Mouse (Mus musculus) kidney, adult 2 months (tissue): ENCODE results near the gene Chst11. TPM values are rescaled to one million over a fixed set of nuclear protein-coding genes. Genes with fewer than 3 reads are reported as not detected.

ENCODE experiments used
- DNase-seq: peaks from one replicate; pipeline ENCODE4 v3.0.0; 2021
- H3K27ac ChIP-seq: fragments of 200-500 bp; 2 replicates; pipeline ENCODE4 v1.5.1; 2012; ENCODE audit warnings: low read depth, low read length, control low read depth, inconsistent platforms; ENCODE audit not compliant: insufficient read depth
- H3K27me3 ChIP-seq: fragments of 200-500 bp; replicated peaks from 2 replicates; pipeline ENCODE4 v1.6.1; 2012; ENCODE audit warnings: mild to moderate bottlenecking, moderate library complexity, low read length, inconsistent platforms; ENCODE audit not compliant: control insufficient read depth, insufficient read depth
- H3K36me3 ChIP-seq: fragments of 200-500 bp; 2 replicates; pipeline ENCODE4 v1.6.1; 2012; ENCODE audit warnings: mild to moderate bottlenecking, moderate library complexity, low read length, inconsistent platforms; ENCODE audit not compliant: control insufficient read depth, insufficient read depth
- H3K4me1 ChIP-seq: fragments of 200-500 bp; 2 replicates; pipeline ENCODE4 v1.6.1; 2011; ENCODE audit warnings: low read length; ENCODE audit not compliant: control insufficient read depth, insufficient read depth
- H3K4me3 ChIP-seq: fragments of 200-500 bp; 2 replicates; pipeline ENCODE4 v1.5.1; 2011; ENCODE audit warnings: mild to moderate bottlenecking, low read depth, low read length, control low read depth; ENCODE audit not compliant: insufficient read depth
- CTCF ChIP-seq: fragments of 200-500 bp; conservative IDR thresholded peaks from 2 replicates; pipeline ENCODE4 v1.5.1; 2011; ENCODE audit warnings: low read depth, mild to moderate bottlenecking, control low read depth, low read length, moderate library complexity, mixed read lengths; ENCODE audit not compliant: insufficient read depth, insufficient read length
- POLR2A ChIP-seq: fragments of 200-500 bp; IDR thresholded peaks from one replicate; pipeline ENCODE4 v1.6.1; 2011; ENCODE audit warnings: low read depth, low read length, control low read depth
- WGBS: fragments of 180-500 bp; shearing (Covaris S2); methylation state at CpG from one replicate; pipeline ENCODE4 v1.1.7; 2018; 5-methylcytosine and 5-hydroxymethylcytosine counted together
- polyA plus RNA-seq: library from polyadenylated mRNA; depleted of rRNA; stranded (reverse); fragments of >200 nt; gene quantifications from 2 replicates; pipeline ENCODE4 v1.2.3, GENCODE M21; 2012

The Chst11 gene
- polyA plus RNA-seq, 1 experiment, result 8.0 TPM

DNA sequence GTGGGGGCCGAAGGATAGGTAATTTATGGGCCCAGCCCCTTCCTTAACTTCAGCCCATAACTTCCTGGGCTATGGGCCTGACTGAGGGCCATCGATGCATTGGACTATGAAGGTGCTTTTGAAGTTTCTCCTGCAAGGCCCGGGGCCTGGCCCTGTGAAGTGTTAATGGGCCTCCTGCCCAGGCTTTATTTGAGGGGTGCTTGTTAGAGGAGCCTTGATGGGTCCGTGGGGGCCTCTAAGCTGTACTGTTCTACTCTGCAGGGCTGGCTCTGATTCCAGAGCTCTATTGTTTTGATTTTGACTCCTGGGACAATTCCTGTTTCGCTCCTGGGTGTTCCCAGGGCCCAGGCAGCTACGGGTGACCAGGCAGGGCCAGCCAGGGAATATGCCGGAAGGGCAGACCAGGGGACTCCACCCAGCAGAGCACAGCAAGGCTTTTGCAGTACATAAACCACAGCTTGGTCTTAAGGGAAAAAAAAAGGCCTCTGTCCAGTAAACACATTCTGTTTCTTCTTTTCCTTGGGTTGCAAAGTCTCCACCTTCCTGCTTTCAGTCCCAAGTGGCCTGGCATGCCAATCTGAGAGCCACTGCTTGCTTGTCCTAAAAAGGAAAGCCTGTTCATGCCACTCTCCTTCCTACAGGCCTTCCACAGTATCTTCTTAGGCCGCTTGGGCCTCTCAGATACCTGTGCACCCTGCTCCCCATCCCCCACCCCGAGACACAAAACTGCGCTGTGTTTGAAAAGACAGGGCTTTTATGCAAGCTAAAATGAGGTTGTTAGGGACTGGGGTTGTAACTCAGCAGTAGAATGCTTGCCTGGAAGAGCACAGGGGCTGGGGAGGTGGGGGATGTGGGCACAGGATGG is 57.5 kb downstream of the Chst11 start:
- H3K4me1 ChIP-seq, result peaks cover 20% of the 10 kb centered on the region; the same call in 1 of the 2 replicates
- TF ChIP-seq CTCF, result no peak
- no peak for TF ChIP-seq POLR2A
- H3K27ac ChIP-seq, result peak overlapping the region; percentile 90
- no peaks in the 10 kb centered on the region for H3K27me3 ChIP-seq
- no peaks in the 10 kb centered on the region for H3K36me3 ChIP-seq
- H3K4me3 ChIP-seq, result no peak overlapping the region
- 28% methylated on average over 10 of the region's 10 CpGs for WGBS
- peak; percentile 91 for DNase-seq

DNA sequence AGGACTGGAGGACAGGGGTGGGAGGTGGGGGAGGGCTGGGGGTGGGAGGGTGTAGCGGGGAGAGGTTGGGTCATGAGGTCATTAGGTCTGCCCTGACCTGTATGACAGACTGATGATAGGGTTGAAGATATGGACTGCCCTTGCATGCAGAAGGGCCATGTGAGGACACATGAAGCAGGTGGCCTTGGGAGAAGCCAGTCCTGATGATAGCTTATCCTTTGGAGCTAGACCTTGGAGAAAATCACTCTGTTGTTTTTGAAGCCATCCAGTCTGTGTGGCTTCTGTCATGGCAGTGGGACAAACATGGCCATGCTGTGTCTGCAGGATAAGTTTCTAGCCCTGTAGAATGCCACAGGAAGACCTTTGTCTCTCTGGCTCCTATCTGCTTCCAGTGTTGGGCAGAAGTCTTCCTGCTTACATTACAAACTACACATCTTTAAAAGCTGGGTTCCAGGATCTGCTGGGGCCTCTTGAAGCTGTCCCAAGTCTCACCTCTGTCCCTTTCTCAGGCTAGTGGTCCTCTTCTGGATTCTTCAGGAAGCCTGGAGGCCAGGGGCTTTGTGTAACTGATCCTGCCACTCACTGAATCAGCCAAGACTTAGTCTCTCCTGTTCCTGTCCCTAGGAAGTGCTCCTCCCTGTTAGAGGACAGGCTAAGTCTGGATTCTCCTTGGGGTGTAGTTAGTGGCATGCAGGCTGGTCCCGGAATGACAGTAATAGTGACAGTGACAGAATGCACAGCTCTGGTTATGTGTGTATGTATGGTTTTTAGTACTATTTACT is 58.4 kb downstream of the Chst11 start:
- 63% methylated on average over 2 of the region's 2 CpGs for WGBS
- Histone ChIP-seq H3K36me3 (no peaks in the 10 kb centered on the region), H3K27ac (peak overlapping the region; percentile 66), H3K27me3 (no peaks in the 10 kb centered on the region), H3K4me1 (peaks cover 20% of the 10 kb centered on the region; the same call in 1 of the 2 replicates), H3K4me3 (no peak overlapping the region)
- no peak for DNase-seq
- TF ChIP-seq CTCF (no peak), POLR2A (no peak)

DNA sequence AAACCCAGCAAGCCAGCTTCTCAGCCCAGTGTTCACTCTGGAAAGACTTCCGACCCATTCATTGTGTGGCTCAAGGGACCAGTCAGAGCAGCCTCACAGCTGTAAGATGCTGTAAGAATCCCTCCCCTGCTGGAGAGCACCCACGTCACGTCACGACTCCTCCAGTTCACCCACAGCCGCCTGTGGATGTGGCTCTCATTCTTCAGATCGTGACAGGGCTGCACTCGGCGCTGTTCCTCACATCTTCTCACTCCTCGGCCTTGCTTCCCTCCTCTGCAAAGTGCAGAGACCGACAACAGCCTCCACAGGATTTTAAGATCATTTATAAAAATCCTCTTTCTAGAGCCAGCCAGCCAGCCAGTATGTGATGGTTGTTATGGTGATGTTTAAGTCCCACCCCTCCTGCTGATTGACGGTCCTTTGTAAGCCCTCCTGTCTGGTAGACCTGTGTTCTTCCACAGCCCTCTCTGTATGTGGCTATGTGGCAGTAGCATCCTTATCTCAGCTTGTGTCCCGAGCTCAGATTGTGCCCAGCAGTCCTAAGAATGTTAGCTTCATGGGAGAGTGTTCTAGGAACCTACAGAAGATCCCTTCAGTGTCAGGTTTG is 64.0 kb downstream of the Chst11 start:
- no peak overlapping the region for H3K4me3 ChIP-seq
- 69% methylated on average over 12 of the region's 12 CpGs for WGBS
- TF ChIP-seq POLR2A (no peak), CTCF (no peak)
- peaks cover 29% of the 10 kb centered on the region for H3K4me1 ChIP-seq
- no peak overlapping the region for H3K27ac ChIP-seq
- DNase-seq, result no peak
- no peaks in the 10 kb centered on the region for H3K27me3 ChIP-seq
- no peaks in the 10 kb centered on the region for H3K36me3 ChIP-seq

DNA sequence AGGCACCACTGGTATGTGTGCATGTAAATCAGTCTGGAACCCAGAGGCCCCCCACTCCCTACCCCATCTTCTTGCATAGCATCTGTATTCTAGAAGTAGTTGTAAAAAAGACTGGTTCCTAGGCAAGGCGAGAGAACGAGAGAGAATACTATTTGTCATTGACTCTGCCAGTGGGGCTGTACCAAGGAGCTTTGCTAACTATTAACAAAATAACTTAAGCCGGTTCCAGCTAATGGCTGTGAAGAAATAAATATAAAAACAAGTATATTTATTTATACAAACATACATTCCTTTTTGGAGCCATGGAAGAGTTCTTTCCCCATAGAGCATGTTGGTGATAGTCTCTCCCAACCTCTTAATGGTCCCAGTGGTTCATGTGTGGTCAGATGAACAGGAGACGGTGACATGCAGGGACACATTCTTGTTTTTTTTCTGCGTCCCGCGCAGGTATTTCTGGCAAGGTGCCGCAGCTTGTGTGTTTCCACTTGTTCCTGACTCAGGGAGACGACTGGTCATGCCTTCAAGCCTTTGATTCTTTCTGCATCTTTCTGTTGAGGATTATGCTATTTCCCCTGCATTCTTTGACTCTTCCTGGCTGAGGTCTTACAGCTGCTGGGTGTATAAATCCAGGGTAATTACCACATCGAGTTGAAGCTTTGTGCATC is 68.7 kb downstream of the Chst11 start:
- no peaks in the 10 kb centered on the region for H3K36me3 ChIP-seq
- peaks cover 44% of the 10 kb centered on the region for H3K4me1 ChIP-seq
- H3K27ac ChIP-seq, result peak overlapping the region; percentile 90
- WGBS, result 38% methylated on average over 10 of the region's 10 CpGs
- no peaks in the 10 kb centered on the region for H3K27me3 ChIP-seq
- TF ChIP-seq POLR2A (no peak), CTCF (no peak)
- peak; percentile 81 for DNase-seq
- H3K4me3 ChIP-seq, result no peak overlapping the region

DNA sequence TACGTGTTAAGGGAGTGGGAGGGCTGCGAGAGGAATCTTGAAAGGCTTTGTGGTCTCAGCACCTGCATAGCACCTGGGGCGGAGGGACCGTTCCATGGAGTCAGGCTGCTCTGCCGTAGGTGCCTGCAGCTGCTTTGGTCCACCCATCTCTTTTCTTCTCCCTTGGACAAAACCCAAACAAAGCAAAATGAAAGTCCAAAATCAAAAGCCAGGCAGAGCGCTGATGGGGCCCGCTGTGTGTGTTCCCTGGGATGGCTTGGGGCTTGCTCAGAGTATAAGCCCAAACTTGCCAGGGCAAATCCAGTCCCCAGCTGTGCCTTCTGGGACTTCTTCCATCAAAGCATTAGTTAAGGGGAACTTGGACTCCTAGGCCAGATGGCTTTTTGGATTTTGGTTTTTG is 71.0 kb downstream of the Chst11 start:
- Histone ChIP-seq H3K36me3 (no peaks in the 10 kb centered on the region), H3K4me3 (no peak overlapping the region), H3K27me3 (no peaks in the 10 kb centered on the region), H3K27ac (peak overlapping the region; percentile 90), H3K4me1 (peaks cover 40% of the 10 kb centered on the region)
- 59% methylated on average over 7 of the region's 7 CpGs for WGBS
- DNase-seq, result peak; percentile 69
- TF ChIP-seq CTCF (no peak), POLR2A (no peak)

DNA sequence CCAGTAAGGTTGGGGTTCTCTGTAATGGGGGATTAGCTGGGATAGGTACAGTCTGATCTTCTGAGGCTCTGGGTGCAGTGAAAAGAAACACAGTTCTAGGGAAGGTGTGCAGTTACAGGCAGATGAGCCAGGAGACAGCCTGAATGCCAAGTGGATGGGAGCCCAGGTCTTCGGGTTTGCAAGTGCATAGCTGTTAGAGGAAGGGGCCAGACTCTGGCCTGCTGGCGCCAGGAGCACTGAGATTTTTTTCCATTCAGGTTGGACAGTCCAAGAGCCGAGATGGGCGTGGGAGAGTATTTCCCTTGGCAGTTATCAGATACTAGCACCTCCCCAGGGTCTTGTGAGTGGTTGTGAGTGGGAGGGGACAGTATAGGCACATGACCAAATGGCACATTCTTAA is 71.6 kb downstream of the Chst11 start:
- TF ChIP-seq POLR2A (no peak), CTCF (no peak)
- peaks cover 42% of the 10 kb centered on the region for H3K4me1 ChIP-seq
- peak; percentile 84 for DNase-seq
- H3K36me3 ChIP-seq, result no peaks in the 10 kb centered on the region
- 50% methylated on average over 4 of the region's 4 CpGs for WGBS
- peak overlapping the region; percentile 93 for H3K27ac ChIP-seq
- no peak overlapping the region for H3K4me3 ChIP-seq
- no peaks in the 10 kb centered on the region for H3K27me3 ChIP-seq

DNA sequence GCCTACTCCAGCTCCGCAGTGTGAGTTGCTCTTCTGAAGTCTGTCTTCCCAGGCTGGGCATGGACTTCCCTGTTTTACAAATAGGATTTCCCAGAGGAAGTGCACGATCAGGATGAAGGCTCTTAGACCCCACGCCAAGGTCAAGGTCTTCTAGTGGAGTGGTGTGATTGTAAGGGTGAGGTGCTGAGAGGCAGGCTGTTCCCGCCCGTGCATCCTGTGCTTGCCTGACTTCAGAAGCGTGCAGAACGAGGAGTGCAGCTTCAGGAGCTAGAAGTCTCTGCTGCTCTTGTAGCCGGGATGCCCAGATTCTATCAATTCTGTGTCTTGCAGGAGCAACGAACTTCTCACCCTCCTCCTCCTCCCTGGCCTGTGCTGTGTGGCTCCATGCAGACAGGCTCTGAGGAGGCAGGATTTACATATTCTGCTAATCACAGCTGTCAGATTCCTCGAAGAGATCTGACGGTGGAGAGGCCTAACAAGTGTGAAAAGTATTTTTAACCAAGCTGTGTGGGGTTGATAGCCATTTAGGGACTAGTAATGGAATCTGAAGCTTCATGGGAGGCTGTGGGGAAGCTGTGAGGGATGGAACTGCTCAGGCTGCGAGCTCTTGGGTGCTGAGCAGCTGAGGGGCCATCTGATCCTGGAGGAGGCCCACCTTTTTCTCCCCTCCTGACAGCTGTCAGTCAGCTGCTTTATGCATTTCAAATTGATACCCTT is 74.9 kb downstream of the Chst11 start:
- Histone ChIP-seq H3K4me1 (peaks cover 30% of the 10 kb centered on the region), H3K4me3 (no peak overlapping the region), H3K27ac (no peak overlapping the region), H3K36me3 (no peaks in the 10 kb centered on the region), H3K27me3 (no peaks in the 10 kb centered on the region)
- TF ChIP-seq POLR2A (no peak), CTCF (no peak)
- WGBS, result 51% methylated on average over 12 of the region's 12 CpGs
- DNase-seq, result no peak
